Mouse (Mus musculus): Measurements from ENCODE around the gene Dbi.

Dbi gene

DNA sequence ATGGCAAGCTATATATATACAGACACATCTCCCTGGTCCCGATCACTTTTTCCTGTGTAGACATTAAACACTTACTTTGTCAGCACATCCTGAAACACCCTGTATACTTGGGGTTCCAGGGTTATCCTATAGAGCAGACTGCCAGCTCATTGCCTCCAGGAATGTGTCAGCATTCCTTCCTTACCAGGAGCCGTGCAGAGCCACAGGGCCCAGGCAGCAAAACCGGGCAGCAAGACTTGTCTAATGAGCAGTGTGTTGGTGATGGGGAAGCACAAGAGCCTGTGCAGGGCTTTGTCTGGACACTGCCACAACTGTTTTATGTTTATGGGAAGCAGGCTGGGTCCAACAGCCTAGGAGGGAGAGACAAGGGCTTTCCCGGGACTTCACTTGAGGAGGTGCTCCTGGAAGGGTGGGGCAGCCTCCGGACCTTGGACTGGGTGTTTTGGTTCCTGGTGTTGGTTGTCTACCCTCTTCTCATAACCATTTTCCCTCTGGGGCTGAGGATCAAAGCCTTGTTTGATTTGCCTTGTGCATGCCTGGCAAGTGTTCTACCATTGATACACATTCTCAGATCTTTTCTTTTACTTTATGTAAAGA is 36.9 kb downstream of the Dbi start:
- no peak for DNase-seq (ENCODE audit: low spot score)

DNA sequence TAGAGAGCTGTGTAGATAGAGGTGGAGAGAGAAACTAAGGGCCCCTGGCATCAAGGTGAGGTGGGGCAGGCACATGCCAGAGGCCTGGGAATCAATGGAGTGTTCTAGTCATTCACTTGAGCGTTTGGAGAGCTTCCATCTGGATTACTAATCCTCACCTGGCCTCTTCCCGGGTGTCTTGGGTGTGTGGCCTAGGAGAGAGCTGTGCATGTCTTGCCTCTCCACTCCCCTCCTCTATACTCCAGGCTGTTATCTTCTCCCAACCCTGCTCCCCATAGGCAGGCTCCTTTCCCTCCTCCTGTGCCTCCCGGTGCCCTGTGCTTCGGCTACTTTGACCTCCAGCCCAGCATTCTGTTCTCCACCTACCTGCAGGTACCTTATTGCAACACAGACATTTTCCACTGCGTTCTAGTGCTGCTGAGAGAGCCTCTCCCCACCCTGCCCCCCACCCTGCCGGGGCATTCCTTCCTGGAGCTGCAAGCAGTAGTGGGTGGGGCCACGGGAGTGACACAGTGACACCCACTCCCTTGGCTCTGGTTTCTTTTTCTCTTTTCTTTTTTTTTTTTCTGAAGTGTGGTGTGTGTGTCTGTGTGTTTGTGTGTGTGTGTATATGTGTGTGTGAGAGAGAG is 37.8 kb downstream of the Dbi start:
- DNase-seq (ENCODE audit: low spot score): no peak

DNA sequence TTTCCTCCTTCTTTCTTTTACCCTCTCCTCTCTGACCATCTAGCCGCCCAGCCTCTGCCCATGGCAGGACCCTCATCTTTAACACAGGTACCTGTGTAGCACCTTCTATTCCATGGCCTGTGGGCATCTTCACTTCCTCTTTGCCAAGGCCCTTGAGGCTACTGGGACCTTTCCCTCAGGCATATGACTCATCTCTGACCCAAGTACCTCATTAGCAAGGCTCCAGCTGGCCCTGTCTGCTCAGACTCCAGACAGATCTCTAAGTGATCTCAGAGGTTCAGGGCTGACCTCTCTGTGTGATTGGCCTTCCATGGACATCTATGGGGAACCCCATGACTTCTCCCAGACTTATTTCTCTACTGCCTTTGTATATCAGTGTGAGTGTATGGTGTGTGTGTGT is 40.2 kb downstream of the Dbi start:
- no peak for DNase-seq (ENCODE audit: low spot score)

DNA sequence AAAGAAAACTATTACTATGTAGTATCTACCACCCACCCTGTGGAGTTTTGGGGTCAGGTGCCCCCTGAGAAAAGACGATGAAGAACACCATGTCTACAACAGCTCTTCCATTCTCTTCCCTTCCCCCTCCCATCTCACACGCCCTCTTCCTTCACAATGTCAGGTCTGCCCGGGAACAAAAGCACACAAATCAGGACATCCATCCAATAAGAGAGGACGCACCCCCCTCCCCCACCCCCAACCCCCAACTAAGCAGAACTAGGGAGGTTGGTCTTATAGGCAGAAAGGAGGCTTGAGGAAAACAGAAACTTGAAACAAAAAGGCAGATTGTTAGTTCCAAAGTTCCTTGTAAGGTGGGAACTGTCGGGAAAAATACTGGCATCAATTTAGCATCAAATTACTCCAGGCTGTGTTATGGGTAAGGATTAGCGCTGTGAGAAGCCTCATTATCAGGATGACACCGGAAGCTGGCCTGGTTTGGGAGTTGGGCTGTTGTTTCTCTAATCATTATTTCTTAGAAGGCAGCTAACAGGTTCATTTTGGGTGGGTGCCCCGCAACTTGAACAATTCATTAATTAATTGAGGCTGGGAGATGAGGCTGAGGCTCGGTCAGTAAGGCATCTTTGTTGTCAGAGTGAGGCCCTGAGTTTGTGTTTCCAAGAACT is 43.0 kb downstream of the Dbi start:
- no peak for DNase-seq (ENCODE audit: low spot score)

DNA sequence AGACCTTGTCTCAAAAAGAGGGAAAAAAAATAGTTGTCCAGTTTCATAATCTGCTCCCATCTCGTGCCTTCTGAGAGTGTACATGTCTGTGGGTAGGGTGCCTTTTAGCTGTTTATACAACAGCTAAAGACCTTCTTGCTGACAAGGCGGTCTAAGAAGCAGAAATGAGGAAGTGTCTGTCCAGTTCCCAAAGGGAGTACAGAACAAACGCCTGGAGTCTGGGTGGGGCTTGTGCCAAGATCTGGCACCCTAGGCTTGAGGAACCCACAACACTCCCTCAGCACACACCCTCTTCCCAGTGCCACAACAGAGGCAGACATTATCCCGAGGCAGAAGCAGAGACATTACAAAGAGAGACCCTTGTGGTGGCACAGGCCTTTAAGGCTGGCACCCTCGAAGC is 45.4 kb downstream of the Dbi start:
- no peak for DNase-seq (ENCODE audit: low spot score)

DNA sequence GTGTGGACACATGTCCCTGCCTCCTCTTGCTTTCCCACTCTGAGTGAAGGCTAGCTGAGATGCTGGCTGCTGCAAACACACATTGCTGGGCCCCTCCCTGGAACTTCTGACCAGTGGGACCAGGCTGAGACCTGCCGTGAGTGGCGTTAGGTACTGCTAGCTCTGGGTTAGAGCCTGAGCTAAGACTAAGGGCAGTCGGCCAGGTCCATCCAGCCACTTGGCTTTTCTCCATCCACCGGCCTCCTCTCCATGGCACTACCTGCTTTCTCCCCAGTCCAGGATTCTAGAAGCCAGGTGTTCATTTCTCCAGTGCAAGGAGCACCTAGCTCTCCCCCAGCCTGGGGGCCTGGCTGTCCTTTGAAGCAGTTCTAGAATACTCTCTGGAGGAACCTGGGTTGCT is 45.9 kb downstream of the Dbi start:
- DNase-seq (ENCODE audit: low spot score): no peak

DNA sequence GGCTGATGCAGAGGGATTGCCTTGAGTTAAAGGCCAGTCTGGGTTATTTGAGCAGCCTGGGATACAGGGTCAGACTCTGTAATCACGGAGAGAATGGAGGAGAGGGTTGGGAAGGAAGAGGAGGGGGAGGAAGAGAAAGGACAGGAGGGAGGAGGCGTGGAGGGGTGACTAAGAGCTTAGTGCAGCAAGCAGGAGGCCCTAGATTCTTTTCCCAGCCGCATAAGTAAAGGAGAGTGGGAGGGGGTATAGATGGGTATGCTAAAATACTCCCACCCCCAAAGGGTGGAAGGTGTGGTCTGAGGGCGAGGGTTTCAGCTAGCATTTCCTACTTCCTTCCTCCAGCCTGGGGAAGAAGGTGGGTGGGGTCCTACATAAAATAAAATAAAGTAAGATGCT is 46.6 kb downstream of the Dbi start:
- DNase-seq (ENCODE audit: low spot score): no peak

DNA sequence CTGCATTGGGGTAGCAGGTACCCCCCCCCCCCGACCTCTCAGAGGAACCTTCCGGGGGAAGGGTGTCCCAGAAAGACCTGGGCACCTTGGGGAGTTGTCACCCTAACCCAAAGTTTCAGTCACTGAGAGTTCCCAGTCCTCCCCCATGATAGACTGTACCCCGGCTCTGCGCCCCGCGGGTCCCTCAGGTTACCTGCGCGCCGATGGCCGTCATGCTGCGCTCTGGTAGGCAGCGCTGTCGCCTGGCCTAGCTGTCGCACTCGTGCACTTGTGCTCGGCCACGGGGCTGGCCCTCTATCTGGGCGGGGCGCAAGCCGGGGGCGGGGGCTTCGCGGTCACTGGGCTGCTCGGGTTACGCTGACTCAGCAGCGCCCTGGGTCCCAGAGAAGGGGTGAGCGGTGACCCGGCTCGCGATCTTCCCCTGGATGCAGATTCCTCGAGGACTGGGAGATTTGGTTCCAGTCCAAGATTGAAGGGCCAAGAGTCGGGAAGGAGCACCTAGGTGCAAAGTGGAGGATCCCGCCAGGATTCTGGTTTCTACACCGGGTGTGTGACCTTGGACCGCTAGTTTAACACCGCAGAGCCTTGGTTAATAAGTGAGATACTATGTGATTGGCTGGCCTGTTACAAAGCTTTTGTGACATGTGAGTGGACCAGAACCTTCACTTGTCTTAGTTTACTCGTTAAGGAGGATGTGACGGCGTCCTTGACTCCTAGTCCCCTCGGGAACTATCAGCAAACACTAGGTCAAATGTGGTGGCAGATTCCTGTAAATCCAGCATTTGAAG is 47.2 kb downstream of the Dbi start, which contains the start of gene Tmem37:
Gene Tmem37 (minus strand): TSS at position 556 of the 788 bp plus-strand sequence.
- peak; percentile 20 for DNase-seq (ENCODE audit: low spot score)

DNA sequence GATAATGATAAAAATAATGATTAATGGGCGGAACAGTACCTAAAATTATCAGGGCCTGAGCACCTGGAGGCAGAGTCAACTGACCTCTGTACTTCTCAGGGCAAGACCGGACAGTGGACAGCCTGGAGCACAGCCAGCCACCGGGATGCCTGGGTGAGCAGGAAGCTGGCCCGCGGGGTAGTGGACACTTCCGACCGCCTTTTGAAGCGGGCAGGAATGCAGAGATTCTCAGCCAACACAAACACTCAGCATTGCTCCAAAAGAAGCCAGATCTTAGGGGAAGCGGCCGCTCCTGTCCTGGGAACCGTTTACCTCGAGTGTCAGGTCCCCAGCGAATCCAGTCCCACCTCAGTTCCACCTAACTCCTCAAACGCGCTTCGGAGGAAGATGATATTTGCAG is 48.0 kb downstream of the Dbi start:
- no peak for DNase-seq (ENCODE audit: low spot score)

DNA sequence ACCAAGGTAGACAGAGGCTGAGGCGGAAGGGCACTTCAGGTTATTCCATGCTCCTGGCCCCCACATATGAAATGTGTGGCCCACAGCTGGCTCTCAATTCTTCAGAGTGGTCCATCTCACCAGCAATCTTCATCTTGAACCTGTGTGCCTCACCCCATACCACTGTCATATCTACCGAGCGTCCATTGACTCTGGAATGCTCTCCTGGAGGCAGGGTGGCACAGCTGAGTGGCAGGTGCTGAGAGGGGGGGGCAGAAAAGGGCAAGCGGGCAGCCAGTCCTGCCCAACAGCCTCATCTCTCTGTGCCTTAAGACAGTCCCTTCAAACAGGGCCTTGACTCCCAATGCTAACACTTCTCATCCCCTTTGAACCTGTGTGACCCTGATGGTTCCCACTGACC is 49.7 kb downstream of the Dbi start:
- no peak for DNase-seq (ENCODE audit: low spot score)

DNA sequence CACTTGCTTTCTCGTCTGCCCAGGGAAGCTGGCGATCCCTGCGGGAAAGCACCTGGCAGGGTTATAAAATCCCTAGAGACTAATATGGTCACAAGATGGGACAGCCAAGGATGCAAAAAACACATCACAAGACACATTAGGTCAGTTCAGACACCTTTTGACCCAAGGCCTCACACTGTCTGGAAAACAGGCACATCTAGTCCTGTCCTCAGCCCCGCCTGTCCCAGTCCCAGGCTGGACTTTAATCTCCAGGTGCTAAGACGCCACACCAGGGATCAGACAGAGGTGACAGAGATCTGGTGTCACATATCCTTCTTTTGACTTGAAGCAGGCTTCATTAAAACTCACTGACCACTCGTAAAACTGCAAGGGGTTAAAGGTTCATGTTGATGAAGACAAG is 50.7 kb downstream of the Dbi start:
- no peak for DNase-seq (ENCODE audit: low spot score)

DNA sequence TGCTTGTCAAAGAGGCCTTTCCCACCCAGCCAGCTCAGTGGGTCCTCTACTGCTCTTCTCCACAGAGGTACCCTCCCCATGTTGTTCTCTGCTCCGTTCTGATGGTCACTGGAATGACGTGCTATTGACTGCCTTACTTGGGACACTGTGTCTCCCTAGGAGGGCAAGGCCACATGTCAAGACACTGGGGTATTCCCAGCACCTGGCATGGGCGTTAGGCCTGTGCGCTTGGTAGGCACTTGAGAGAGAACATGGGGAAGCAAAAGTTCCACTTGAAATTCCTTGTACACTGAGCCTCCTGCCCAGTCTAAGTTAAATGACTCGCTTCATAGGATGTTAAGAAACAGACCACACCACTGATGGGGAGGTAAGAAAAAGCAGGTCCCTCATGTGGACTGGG is 51.8 kb downstream of the Dbi start:
- no peak for DNase-seq (ENCODE audit: low spot score)

DNA sequence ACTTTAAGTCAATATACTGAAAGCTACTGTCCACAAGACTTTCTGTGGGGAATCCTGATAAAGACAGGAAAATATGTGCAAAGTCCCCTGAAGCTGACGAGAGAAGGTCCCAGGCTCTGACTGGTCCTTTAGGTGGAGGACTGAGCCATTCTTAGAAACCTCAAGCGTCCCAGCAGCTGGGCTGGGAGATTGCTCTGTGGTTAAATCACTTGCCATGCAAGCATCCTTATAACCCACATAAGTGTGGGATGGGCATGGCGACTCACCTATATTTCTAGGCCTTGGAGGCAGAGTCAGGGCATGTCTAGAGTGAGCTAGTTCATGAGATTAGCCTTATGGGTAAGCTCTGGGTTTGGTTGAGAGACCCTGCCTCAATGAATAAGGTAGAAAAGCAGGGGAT is 54.3 kb downstream of the Dbi start:
- no peak for DNase-seq (ENCODE audit: low spot score)

DNA sequence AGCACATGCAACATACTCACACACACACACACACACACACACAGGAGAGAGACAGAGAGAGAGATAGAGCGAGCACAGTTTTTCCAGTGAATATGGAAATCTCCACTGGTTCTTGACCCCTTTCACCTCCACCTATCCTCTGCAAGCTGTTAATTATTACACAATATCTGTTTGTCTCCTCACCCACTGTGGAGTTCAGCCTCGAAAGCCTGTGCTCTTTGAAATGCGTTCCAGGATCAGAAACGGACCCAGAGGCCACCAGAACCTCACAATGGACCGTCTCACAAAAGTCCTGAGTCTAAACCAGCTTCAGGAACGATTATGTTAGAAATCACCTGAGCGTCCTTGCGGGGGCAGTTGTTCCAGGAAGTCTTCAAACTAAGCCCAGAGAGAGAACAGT is 54.7 kb downstream of the Dbi start:
- DNase-seq (ENCODE audit: low spot score): no peak

DNA sequence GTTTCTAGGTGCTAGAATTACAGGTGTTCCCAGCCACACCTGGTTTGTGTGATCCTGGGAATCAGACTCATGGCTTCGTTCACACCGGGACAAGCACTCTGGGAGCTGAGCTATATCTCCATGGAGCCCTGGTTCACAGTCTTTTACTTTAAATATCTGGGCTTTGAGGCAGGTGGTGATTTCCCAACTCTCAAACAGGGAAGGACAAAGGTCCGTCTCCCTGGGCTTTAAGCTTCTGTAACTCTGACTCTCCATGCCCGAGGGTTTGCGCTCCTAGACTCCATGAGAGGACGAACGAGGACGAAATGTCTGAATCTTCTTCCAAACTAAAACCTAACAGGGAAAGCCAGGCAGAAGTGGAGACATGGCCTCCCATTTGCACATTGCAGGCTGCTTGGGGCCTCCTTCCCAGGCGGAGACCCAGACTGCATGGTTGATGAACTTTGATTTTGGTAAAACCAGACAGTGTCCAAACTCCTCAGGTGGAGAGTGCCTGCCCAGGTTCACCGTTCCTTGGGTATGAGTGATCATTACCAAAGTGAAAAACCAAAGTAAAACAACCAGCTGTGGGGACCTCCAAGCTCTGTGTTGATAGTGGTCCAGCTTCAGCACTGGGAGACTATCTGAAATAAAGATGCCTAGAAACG is 56.7 kb downstream of the Dbi start:
- DNase-seq (ENCODE audit: low spot score): no peak
